Mouse (Mus musculus): ENCODE measurements around the gene Them7. TPM values are rescaled to one million over a fixed set of nuclear protein-coding genes. Genes with fewer than 3 reads are reported as not detected.

The Them7 gene
- not detected for total RNA-seq (2023)

GRCm38 (mm10) chr2:105224134-105224986 is at the start of gene Them7:
Gene Them7 (plus strand): TSS chr2:105224320.

GRCm38 (mm10) chr2:105399085-105399891 is 175.2 kb downstream of the Them7 start, which contains the start of gene Rcn1:
Gene Rcn1 (minus strand): TSS chr2:105399319.

Other genes with a start within 250 kb of the Them7 start
- gene Eif3m, start 207.2 kb upstream of the Them7 start, total RNA-seq (2023), result 165 TPM
- not detected for gene Gm11060, start 132.3 kb upstream of the Them7 start, total RNA-seq (2023)
- 1.3 TPM for gene Wt1, start 97.8 kb upstream of the Them7 start, total RNA-seq (2023)
- 21.8 TPM for gene Rcn1, start 175.0 kb downstream of the Them7 start, total RNA-seq (2023)